Mouse (Mus musculus) left cerebral cortex, adult 11 months (tissue): ENCODE measurements at regions not wholly inside any gene's neighbourhood (a gene's known extent, or its start where the extent isn't known, plus 50 kb on each side); places are given as distances from the start of the nearest gene placed in this dataset.

ENCODE experiments used
- DNase-seq: peaks from one replicate; pipeline ENCODE4 v3.0.0; 2022; ENCODE audit warnings: low spot score

- DNase-seq, result no peak
Measured at GRCm38 (mm10) chr6:96057011-96057410, 55.9 kb upstream of the Fam19a1 start.

- no peak for DNase-seq
Measured at GRCm38 (mm10) chr6:96057575-96058159, 55.3 kb upstream of the Fam19a1 start.

DNA sequence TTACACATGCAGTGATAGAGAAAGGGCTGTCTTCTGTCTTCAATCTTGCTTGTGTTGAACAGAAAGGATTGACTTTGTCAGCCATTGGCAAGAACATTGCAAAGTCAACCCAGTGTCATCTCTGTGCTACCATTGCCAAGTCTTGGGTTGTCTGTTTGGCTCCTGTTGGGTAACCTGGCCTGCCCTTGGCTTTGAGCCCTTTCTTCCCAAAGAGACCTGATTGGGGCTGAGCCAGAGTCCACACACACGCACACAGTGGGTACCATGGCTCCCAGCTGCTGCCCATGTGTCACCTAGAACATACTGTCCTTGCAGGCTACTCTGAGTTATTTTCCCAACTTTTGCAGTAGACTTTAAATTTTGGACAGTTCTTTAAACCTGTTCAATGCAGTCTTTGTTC, 51.0 kb upstream of the Fam19a1 start:
- DNase-seq, result no peak
